Mouse (Mus musculus) testis, adult 2 months (tissue): ENCODE measurements around the gene Spock1.

Source experiments
- CTCF ChIP-seq: fragments of 200-500 bp; IDR thresholded peaks from 2 replicates; pipeline ENCODE4 v1.5.1; 2012; ENCODE audit warnings: low read depth, mild to moderate bottlenecking, inconsistent platforms, low read length, moderate library complexity; ENCODE audit not compliant: control insufficient read depth, insufficient read depth, insufficient replicate concordance
- POLR2A ChIP-seq: fragments of 200-500 bp; IDR thresholded peaks from 2 replicates; pipeline ENCODE4 v1.6.1; 2012; ENCODE audit warnings: low read depth, mild to moderate bottlenecking, inconsistent platforms, low read length, moderate library complexity; ENCODE audit not compliant: control insufficient read depth

- no peak for TF ChIP-seq CTCF
- TF ChIP-seq POLR2A, result no peak
These were observed 228.5 kb downstream of the Spock1 start for GRCm38 (mm10) chr13:57679591-57679990.
